Mouse (Mus musculus): ENCODE data around the gene Nmur1. TPM values are rescaled to one million over a fixed set of nuclear protein-coding genes. Genes with fewer than 3 reads are reported as not detected.
A peak's percentile ranks its signal among the peaks of the same experiment; 100 is the strongest.

Nmur1 gene
- total and polyA plus RNA-seq, 2 experiments from 2014 or later = 0.31 TPM; not detected in 1

GRCm38 (mm10) chr1:86443386-86444172 lies 17.6 kb upstream of the Nmur1 start:
- WGBS = 45% methylated on average over 8 of the region's 8 CpGs
- Histone ChIP-seq H3K36me3 (replicated peaks; ENCODE audit: control insufficient read depth, insufficient read depth, low read length) (no peaks in the 10 kb centered on the region), H3K9me3 (replicated peaks; ENCODE audit: control insufficient read depth, low read length) (no peaks in the 10 kb centered on the region), H3K4me3 (ENCODE audit: low read depth, low read length) (no peak overlapping the region), H3K27ac (ENCODE audit: low read depth) (peak overlapping the region; percentile 100), H3K4me2 (ENCODE audit: low read depth, low read length) (peak overlapping the region; percentile 82), H3K4me1 (ENCODE audit: control insufficient read depth, insufficient read depth) (peaks cover 41% of the 10 kb centered on the region), H3K9ac (replicated peaks; ENCODE audit: low read depth, low read length) (peak overlapping the region; percentile 77; the same call in 1 of the 2 replicates), H3K27me3 (ENCODE audit: control insufficient read depth, insufficient read depth, low read length) (no peaks in the 10 kb centered on the region)
- ATAC-seq (ENCODE audit: insufficient read depth, low read depth) = no peak
- TF ChIP-seq CTCF (IDR thresholded peaks at IDR 0.05; ENCODE audit: low read depth) (no peak), EP300 (IDR thresholded peaks at IDR 0.05; ENCODE audit: low read depth) (no peak)
- DNase-seq (ENCODE audit: low spot score) = no peak

GRCm38 (mm10) chr1:86442832-86443231 lies 16.8 kb upstream of the Nmur1 start:
- TF ChIP-seq CTCF (IDR thresholded peaks at IDR 0.05; ENCODE audit: low read depth) = no peak
- TF ChIP-seq EP300 (IDR thresholded peaks at IDR 0.05; ENCODE audit: low read depth) = no peak
- Histone ChIP-seq H3K27ac (ENCODE audit: low read depth) (peak overlapping the region; percentile 100), H3K36me3 (replicated peaks; ENCODE audit: control insufficient read depth, insufficient read depth, low read length) (no peaks in the 10 kb centered on the region), H3K27me3 (ENCODE audit: control insufficient read depth, insufficient read depth, low read length) (no peaks in the 10 kb centered on the region), H3K9me3 (replicated peaks; ENCODE audit: control insufficient read depth, low read length) (no peaks in the 10 kb centered on the region), H3K4me2 (ENCODE audit: low read depth, low read length) (peak overlapping the region; percentile 82), H3K4me3 (ENCODE audit: low read depth, low read length) (peak overlapping the region; percentile 52), H3K9ac (replicated peaks; ENCODE audit: low read depth, low read length) (peak overlapping the region; percentile 77), H3K4me1 (ENCODE audit: control insufficient read depth, insufficient read depth) (peaks cover 40% of the 10 kb centered on the region)
- DNase-seq (ENCODE audit: low spot score) (no peak), ATAC-seq (ENCODE audit: insufficient read depth, low read depth) (peak; percentile 27)
- WGBS = 6% methylated on average over 24 of the region's 24 CpGs

- peak overlapping the region; percentile 77 for H3K9ac ChIP-seq (replicated peaks; ENCODE audit: low read depth, low read length)
- peak overlapping the region; percentile 82 for H3K4me2 ChIP-seq (ENCODE audit: low read depth, low read length)
- H3K27ac ChIP-seq (ENCODE audit: low read depth) = peak overlapping the region; percentile 100
- no peak for TF ChIP-seq CTCF (IDR thresholded peaks at IDR 0.05; ENCODE audit: low read depth)
- TF ChIP-seq EP300 (IDR thresholded peaks at IDR 0.05; ENCODE audit: low read depth) = peak; percentile 82; the same call in 1 of the 2 replicates
- no peaks in the 10 kb centered on the region for H3K9me3 ChIP-seq (replicated peaks; ENCODE audit: control insufficient read depth, low read length)
- DNase-seq (ENCODE audit: low spot score) (peak; percentile 83), ATAC-seq (ENCODE audit: insufficient read depth, low read depth) (peak; percentile 64)
- peaks cover 36% of the 10 kb centered on the region for H3K4me1 ChIP-seq (ENCODE audit: control insufficient read depth, insufficient read depth)
- under 1% methylated on average over 79 of the region's 81 CpGs for WGBS
- no peaks in the 10 kb centered on the region for H3K27me3 ChIP-seq (ENCODE audit: control insufficient read depth, insufficient read depth, low read length)
- H3K36me3 ChIP-seq (replicated peaks; ENCODE audit: control insufficient read depth, insufficient read depth, low read length) = no peaks in the 10 kb centered on the region
- peak overlapping the region; percentile 52 for H3K4me3 ChIP-seq (ENCODE audit: low read depth, low read length)
Observed at GRCm38 (mm10) chr1:86441980-86442831, 16.2 kb upstream of the Nmur1 start.

- Histone ChIP-seq H3K4me3 (ENCODE audit: low read depth, low read length) (peak overlapping the region; percentile 52), H3K9ac (replicated peaks; ENCODE audit: low read depth, low read length) (peak overlapping the region; percentile 77), H3K36me3 (replicated peaks; ENCODE audit: control insufficient read depth, insufficient read depth, low read length) (no peaks in the 10 kb centered on the region), H3K4me1 (ENCODE audit: control insufficient read depth, insufficient read depth) (peaks cover 35% of the 10 kb centered on the region), H3K27me3 (ENCODE audit: control insufficient read depth, insufficient read depth, low read length) (no peaks in the 10 kb centered on the region), H3K9me3 (replicated peaks; ENCODE audit: control insufficient read depth, low read length) (no peaks in the 10 kb centered on the region), H3K27ac (ENCODE audit: low read depth) (peak overlapping the region; percentile 100), H3K4me2 (ENCODE audit: low read depth, low read length) (peak overlapping the region; percentile 82)
- TF ChIP-seq CTCF (IDR thresholded peaks at IDR 0.05; ENCODE audit: low read depth) = no peak
- TF ChIP-seq EP300 (IDR thresholded peaks at IDR 0.05; ENCODE audit: low read depth) = no peak
- no peak for ATAC-seq (ENCODE audit: insufficient read depth, low read depth)
- no peak for DNase-seq (ENCODE audit: low spot score)
- 0% methylated on average over 5 of the region's 5 CpGs for WGBS
Observed at GRCm38 (mm10) chr1:86441724-86441979, 15.6 kb upstream of the Nmur1 start.

- no peak for TF ChIP-seq CTCF (IDR thresholded peaks at IDR 0.05; ENCODE audit: low read depth)
- TF ChIP-seq EP300 (IDR thresholded peaks at IDR 0.05; ENCODE audit: low read depth) = peak; percentile 62
- H3K4me1 ChIP-seq (ENCODE audit: control insufficient read depth, insufficient read depth) = peaks cover 36% of the 10 kb centered on the region
- DNase-seq (ENCODE audit: low spot score) (peak; percentile 64), ATAC-seq (ENCODE audit: insufficient read depth, low read depth) (peak; percentile 25)
- H3K9ac ChIP-seq (replicated peaks; ENCODE audit: low read depth, low read length) = peak overlapping the region; percentile 77
- H3K27me3 ChIP-seq (ENCODE audit: control insufficient read depth, insufficient read depth, low read length) = no peaks in the 10 kb centered on the region
- peak overlapping the region; percentile 82 for H3K4me2 ChIP-seq (ENCODE audit: low read depth, low read length)
- under 1% methylated on average over 29 of the region's 29 CpGs for WGBS
- peak overlapping the region; percentile 100 for H3K27ac ChIP-seq (ENCODE audit: low read depth)
- no peaks in the 10 kb centered on the region for H3K9me3 ChIP-seq (replicated peaks; ENCODE audit: control insufficient read depth, low read length)
- peak overlapping the region; percentile 52 for H3K4me3 ChIP-seq (ENCODE audit: low read depth, low read length)
- H3K36me3 ChIP-seq (replicated peaks; ENCODE audit: control insufficient read depth, insufficient read depth, low read length) = no peaks in the 10 kb centered on the region
Observed at GRCm38 (mm10) chr1:86440887-86441723, 15.1 kb upstream of the Nmur1 start.
